Mouse (Mus musculus): ENCODE measurements around the gene Sfxn3.

Gene Sfxn3

GRCm38 (mm10) chr19:45075323-45076035 lies 28.2 kb downstream of the Sfxn3 start:
- DNase-seq (ENCODE audit: low read depth, low spot score) = no peak

DNA sequence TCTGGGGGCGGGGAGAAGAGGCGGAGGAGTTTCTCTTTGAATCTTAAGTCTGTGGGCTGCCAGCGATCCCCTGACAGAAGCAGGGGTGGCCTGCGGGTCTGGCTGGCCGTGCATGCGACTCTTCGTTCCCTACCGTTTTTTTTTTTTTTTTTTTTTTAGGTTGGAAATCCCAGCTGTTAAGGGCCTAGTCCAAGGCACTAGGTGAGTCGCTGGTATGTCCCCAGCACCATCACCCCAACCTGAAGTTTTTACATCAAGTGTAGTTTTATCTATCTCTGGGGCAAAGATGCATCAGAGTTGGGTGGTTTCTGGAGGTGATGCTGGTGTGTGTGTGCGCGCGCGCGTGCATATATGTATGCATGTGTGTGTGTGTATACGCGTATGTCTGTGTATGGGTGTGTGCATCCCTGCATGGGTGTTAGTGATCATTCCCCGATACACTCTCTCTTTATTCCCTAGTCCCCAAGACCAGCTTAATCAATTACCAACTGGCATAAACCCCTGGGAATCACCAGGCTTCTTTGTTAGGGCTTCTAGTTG lies 28.8 kb downstream of the Sfxn3 start:
- no peak for DNase-seq (ENCODE audit: low read depth, low spot score)

DNA sequence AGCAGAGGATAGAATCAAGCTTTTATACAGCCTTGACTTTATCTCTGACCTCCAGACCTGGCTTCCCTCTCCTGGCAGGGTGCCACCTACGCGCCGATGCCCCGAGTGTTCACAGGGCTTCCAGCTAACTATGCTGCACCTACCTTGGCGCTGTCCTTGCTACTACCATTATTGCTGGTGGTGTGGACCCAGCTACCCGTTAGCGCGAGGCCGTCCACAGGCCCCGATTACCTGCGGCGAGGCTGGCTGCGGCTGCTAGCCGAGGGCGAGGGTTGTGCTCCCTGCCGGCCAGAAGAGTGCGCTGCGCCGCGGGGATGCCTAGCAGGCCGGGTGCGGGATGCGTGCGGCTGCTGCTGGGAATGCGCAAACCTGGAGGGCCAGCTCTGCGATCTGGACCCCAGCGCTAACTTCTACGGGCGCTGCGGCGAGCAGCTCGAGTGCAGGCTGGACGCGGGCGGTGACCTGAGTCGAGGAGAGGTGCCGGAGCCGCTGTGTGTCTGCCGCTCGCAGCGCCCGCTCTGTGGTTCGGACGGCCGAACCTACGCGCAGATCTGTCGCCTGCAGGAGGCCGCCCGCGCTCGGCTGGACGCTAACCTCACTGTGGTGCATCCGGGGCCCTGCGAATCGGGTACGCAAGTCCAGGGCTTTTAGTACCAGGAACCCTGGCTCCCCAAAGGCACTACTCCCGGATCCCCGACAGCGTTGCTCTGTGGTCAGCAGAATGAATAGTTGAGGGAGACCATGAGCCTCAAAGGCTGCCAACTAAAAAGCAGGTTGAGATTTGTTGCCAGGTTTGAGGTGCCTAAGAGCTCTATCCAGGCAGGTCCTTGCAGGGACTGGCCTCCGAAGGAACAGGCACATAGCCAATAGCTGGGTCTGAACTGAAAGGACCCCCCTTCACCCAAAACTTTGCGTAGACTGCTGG lies 29.5 kb downstream of the Sfxn3 start:
- no peak for DNase-seq (ENCODE audit: low read depth, low spot score)

DNA sequence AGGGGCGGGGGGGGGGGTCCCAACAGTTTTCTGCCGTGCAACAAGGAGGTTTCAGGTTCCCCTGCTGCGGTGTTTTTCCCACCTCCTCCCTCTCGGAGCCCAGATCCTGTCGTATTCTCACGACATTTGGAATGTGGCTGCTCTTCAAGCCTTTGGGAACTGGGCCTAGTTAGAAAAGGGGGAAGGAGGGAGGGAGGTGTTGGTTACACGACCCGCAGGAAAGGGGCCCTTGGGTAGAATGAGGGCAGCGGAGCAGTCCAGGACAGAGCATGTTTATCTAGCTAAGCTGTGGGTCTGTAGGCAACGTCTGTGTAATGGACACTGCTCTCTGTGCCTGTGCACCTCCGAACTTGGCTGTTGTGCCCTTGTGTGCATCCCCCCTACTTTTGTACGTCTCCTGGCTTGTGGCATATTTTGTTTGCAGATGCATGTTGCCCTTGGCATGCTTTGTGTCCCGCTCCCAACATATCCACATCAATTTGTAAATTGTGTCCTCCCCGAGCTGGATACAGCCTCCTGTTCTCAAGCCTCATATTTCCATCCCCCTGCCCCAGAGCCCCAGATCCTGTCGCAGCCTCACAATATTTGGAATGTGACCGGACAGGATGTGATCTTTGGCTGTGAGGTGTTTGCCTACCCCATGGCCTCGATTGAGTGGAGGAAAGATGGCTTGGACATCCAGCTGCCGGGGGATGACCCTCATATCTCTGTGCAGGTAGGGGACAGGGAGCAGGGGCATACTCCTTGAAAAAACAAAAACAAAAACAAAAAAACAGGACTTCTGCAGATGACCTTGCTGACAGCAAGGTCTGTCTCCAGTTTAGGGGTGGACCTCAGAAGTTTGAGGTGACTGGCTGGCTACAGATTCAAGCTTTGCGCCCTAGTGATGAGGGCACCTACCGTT lies 30.7 kb downstream of the Sfxn3 start:
- no peak for DNase-seq (ENCODE audit: low read depth, low spot score)

GRCm38 (mm10) chr19:45078971-45079764 lies 31.9 kb downstream of the Sfxn3 start:
- no peak for DNase-seq (ENCODE audit: low read depth, low spot score)

DNA sequence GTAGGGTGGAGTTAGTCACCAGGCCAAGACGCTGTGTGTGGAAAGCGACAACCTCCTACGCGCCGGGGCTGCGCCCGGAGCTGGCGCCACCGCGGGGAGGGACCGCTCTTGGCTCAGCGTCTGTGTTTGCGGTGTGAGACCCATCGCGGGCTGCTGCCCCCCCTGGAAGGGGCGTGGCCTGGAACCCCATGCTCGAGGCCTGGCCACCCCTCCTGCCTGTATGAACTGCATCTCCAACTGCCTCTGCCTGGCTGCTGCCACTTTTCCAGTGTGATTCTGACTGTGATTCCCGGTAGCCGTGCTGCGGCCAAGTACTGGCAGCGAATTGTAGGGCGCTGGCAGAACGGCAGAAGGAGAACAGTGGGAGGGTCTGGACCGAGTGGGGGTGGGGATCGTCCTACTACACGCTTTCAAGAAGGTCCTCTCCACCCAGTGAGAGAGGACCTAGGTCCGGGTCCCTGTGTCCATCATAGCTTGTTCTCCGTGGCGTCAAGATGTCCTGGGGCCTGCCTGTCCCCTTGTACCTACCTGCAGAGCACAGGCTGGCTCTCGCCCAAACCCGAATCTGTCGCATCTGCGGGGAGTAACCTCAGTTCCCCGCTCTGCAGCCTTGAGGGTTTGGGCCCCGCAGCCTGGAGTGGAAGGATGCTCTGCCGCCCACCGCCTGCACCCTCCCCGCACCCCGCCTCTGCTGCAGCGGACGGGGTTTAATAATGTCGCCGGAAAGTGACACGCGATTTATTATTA lies 32.6 kb downstream of the Sfxn3 start:
- no peak for DNase-seq (ENCODE audit: low read depth, low spot score)

GRCm38 (mm10) chr19:45080711-45081110 lies 33.4 kb downstream of the Sfxn3 start:
- DNase-seq (ENCODE audit: low read depth, low spot score) = no peak

GRCm38 (mm10) chr19:45081279-45081678 lies 34.0 kb downstream of the Sfxn3 start:
- DNase-seq (ENCODE audit: low read depth, low spot score) = no peak

- DNase-seq (ENCODE audit: low read depth, low spot score) = no peak
These were observed 34.7 kb downstream of the Sfxn3 start for GRCm38 (mm10) chr19:45081841-45082550.

GRCm38 (mm10) chr19:45097868-45098267 lies 50.6 kb downstream of the Sfxn3 start:
- no peak for DNase-seq (ENCODE audit: low read depth, low spot score)

GRCm38 (mm10) chr19:45100486-45101270 lies 53.4 kb downstream of the Sfxn3 start:
- no peak for DNase-seq (ENCODE audit: low read depth, low spot score)

DNA sequence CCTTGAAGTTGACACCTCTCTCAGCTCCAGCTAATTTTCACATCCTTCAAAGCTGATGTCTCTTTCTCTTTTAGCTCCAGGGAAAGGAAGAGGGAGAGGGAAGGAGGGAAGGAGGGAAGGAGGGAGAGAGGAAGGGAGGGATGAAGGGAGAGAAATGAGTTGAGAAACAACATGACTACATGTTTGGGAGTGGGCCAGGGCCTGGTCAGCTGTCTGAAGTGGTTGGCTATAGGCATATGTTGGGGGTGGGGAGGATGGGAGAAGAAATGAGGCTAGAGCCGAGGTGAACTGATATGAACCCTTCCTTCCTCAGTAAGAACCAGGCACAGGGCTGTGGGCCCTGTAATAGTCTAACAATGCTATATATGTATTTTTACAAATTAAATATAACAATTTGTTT lies 58.3 kb downstream of the Sfxn3 start:
- no peak for DNase-seq (ENCODE audit: low read depth, low spot score)
